Mouse (Mus musculus) limb, embryonic 14.5 days (tissue): ENCODE measurements around the gene Wnt7b. TPM values are rescaled to one million over a fixed set of nuclear protein-coding genes. Genes with fewer than 3 reads are reported as not detected.
A peak's percentile ranks its signal among the peaks of the same experiment; 100 is the strongest.

Experiments used
- ATAC-seq: fragments of 200-750 bp; cut with Nextera tagmentation; 2 replicates; pipeline ENCODE4 v1.8.0; 2017; ENCODE audit warnings: low read depth, moderate number of reproducible peaks, moderate TSS enrichment; ENCODE audit not compliant: low FRiP score
- DNase-seq: peaks from one replicate; pipeline ENCODE4 v3.0.0-alpha.2; 2015; ENCODE audit warnings: low spot score
- H3K27ac ChIP-seq: fragments of 300-500 bp; sonication (generic); replicated peaks from 2 replicates; pipeline ENCODE4 v1.5.1; 2014; ENCODE audit warnings: low read depth, mild to moderate bottlenecking, low read length, moderate library complexity, mixed read lengths
- H3K27me3 ChIP-seq: fragments of 300-500 bp; sonication (generic); 2 replicates; pipeline ENCODE4 v1.6.1; 2014; ENCODE audit warnings: low read length, mixed read lengths; ENCODE audit not compliant: control insufficient read depth, insufficient read depth
- H3K36me3 ChIP-seq: fragments of 300-500 bp; sonication (generic); 2 replicates; pipeline ENCODE4 v1.6.1; 2014; ENCODE audit warnings: mild to moderate bottlenecking, low read length, moderate library complexity, mixed read lengths; ENCODE audit not compliant: control insufficient read depth, insufficient read depth
- H3K4me1 ChIP-seq: fragments of 300-500 bp; sonication (generic); 2 replicates; pipeline ENCODE4 v1.6.1; 2014; ENCODE audit warnings: antibody characterized with exemption, low read length, mixed read lengths; ENCODE audit not compliant: control insufficient read depth, insufficient read depth
- H3K4me2 ChIP-seq: fragments of 300-500 bp; sonication (generic); replicated peaks from 2 replicates; pipeline ENCODE4 v1.6.1; 2014; ENCODE audit warnings: low read depth, mild to moderate bottlenecking, low read length, moderate library complexity; ENCODE audit not compliant: severe bottlenecking
- H3K4me3 ChIP-seq: fragments of 300-500 bp; sonication (generic); replicated peaks from 2 replicates; pipeline ENCODE4 v1.5.1; 2014; ENCODE audit warnings: low read length
- H3K9ac ChIP-seq: fragments of 300-500 bp; sonication (generic); 2 replicates; pipeline ENCODE4 v1.6.1; 2014; ENCODE audit warnings: mild to moderate bottlenecking, low read depth, low read length, moderate library complexity; ENCODE audit not compliant: severe bottlenecking
- H3K9me3 ChIP-seq: fragments of 300-500 bp; sonication (generic); 2 replicates; pipeline ENCODE4 v1.6.1; 2016; ENCODE audit warnings: low read length; ENCODE audit not compliant: control insufficient read depth
- POLR2A ChIP-seq: fragments of 200-500 bp; IDR thresholded peaks from 2 replicates; pipeline ENCODE4 v1.8.0; 2012; ENCODE audit warnings: inconsistent platforms, mild to moderate bottlenecking, moderate library complexity, borderline replicate concordance; ENCODE audit not compliant: insufficient read depth, insufficient read length; ENCODE audit errors: extremely low read depth
- WGBS: fragments of 180-500 bp; shearing (Covaris S2); extraction: QIAGEN DNeasy Blood & Tissue Kit; methylation state at CpG from one replicate; pipeline ENCODE4 v1.1.7; 2014; 5-methylcytosine and 5-hydroxymethylcytosine counted together
- polyA plus RNA-seq, 2 experiments: library from polyadenylated mRNA; depleted of rRNA in 1 of 2; stranded (reverse) in 1 of 2; unstranded in 1 of 2; fragments of >200 nt; fragmentation: Nextera tagmentation in 1 of 2; extraction: Ambion mirVana in 1 of 2; gene quantifications; 2 replicates each; pipeline versions ENCODE4 v1.2.1 to v1.2.3; 2012 to 2014

Wnt7b gene
- polyA plus RNA-seq, 2 experiments = 22.4 to 40.0 TPM

DNA sequence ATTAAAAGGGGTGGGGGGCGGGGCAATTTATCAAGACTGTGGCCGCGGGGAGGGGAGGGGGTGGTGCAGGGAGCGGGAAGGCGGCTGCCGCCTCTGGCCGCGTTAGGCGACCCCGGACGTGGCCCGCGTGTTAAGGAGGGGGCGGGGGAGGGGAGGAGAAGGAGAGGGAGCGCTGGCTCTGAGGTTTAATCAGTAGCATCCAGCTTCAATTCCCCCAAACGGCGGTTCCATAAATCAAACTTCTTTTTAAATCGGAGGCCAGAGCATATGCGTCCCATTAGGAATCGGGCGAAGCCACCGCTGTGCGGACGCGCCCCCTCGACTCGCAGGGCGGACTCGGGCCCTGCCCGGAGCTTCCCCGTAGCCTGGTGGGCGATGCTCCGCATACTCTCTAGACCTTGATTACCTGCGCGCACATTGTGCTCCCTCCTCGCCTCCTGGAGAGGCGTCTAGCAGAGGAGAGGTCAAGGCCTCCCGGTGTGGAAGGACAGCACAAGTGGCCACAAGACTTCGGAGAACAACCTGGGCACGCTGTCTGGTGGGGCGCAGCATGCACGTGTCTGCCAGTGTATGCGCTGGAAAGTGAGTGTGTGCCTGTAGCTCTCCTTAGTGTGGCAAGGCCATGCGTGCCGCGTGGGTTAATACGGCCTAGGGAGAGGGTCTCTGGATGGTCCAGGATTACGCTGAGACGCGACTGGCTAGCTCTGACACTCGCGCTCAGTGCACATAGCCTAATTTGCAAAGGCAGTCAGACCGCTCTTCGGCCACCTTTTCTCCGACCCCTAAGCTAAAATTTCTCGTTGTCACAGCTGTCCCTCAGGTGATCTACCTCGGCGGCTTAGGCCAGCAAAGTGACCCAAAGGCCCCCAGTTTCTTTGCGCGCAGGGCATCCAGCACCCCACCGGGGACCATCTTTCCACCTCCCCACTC lies 5.5 kb downstream of the Wnt7b start:
- Histone ChIP-seq H3K27ac (no peak overlapping the region), H3K9ac (peak overlapping the region; percentile 31; the same call in 1 of the 2 replicates), H3K9me3 (no peaks in the 10 kb centered on the region), H3K27me3 (peaks cover 79% of the 10 kb centered on the region), H3K4me3 (peak overlapping the region; percentile 32), H3K36me3 (no peaks in the 10 kb centered on the region), H3K4me1 (peaks cover 14% of the 10 kb centered on the region), H3K4me2 (peak overlapping the region; percentile 49)
- under 1% methylated on average over 51 of the region's 61 CpGs for WGBS
- no peak for ATAC-seq
- TF ChIP-seq POLR2A = no peak
- no peak for DNase-seq

GRCm38 (mm10) chr15:85576110-85576509 lies 6.2 kb downstream of the Wnt7b start:
- no peaks in the 10 kb centered on the region for H3K36me3 ChIP-seq
- no peak overlapping the region for H3K27ac ChIP-seq
- H3K27me3 ChIP-seq = peaks cover 72% of the 10 kb centered on the region
- DNase-seq (no peak), ATAC-seq (no peak)
- H3K9ac ChIP-seq = no peak overlapping the region; the same call in 1 of the 2 replicates
- H3K4me3 ChIP-seq = peak overlapping the region; percentile 32
- WGBS = 2% methylated on average over 20 of the region's 20 CpGs
- H3K9me3 ChIP-seq = no peaks in the 10 kb centered on the region
- no peak for TF ChIP-seq POLR2A
- H3K4me1 ChIP-seq = peaks cover 14% of the 10 kb centered on the region
- H3K4me2 ChIP-seq = peak overlapping the region; percentile 49

- no peak for TF ChIP-seq POLR2A
- H3K36me3 ChIP-seq = no peaks in the 10 kb centered on the region
- no peak for ATAC-seq
- H3K27ac ChIP-seq = no peak overlapping the region
- H3K9me3 ChIP-seq = no peaks in the 10 kb centered on the region
- no peak overlapping the region for H3K4me3 ChIP-seq
- no peak overlapping the region for H3K9ac ChIP-seq
- H3K4me1 ChIP-seq = 0 out of 2 replicates have a peak, but pooled peaks cover 11% of the 10 kb centered on the region
- no peak overlapping the region for H3K4me2 ChIP-seq
- 97% methylated on average over 8 of the region's 8 CpGs for WGBS
- no peak for DNase-seq
- H3K27me3 ChIP-seq = peaks cover 56% of the 10 kb centered on the region
Measured at GRCm38 (mm10) chr15:85574558-85574957, 7.7 kb downstream of the Wnt7b start.

- H3K36me3 ChIP-seq = no peaks in the 10 kb centered on the region
- DNase-seq = no peak
- TF ChIP-seq POLR2A = no peak
- no peak overlapping the region for H3K4me2 ChIP-seq
- no peak overlapping the region for H3K4me3 ChIP-seq
- H3K9ac ChIP-seq = no peak overlapping the region
- peaks cover 52% of the 10 kb centered on the region for H3K27me3 ChIP-seq
- H3K9me3 ChIP-seq = no peaks in the 10 kb centered on the region
- H3K27ac ChIP-seq = no peak overlapping the region
- H3K4me1 ChIP-seq = 0 out of 2 replicates have a peak, but pooled peaks cover 11% of the 10 kb centered on the region
- ATAC-seq = no peak
- 71% methylated on average over 5 of the region's 5 CpGs for WGBS
Measured at GRCm38 (mm10) chr15:85574086-85574485, 8.2 kb downstream of the Wnt7b start.

GRCm38 (mm10) chr15:85572619-85573254 lies 9.5 kb downstream of the Wnt7b start:
- H3K4me2 ChIP-seq = no peak overlapping the region
- DNase-seq = no peak
- H3K27ac ChIP-seq = no peak overlapping the region
- H3K4me1 ChIP-seq = 0 out of 2 replicates have a peak, but pooled peaks cover 11% of the 10 kb centered on the region
- no peak overlapping the region for H3K9ac ChIP-seq
- no peaks in the 10 kb centered on the region for H3K9me3 ChIP-seq
- no peaks in the 10 kb centered on the region for H3K36me3 ChIP-seq
- 51% methylated on average over 8 of the region's 8 CpGs for WGBS
- ATAC-seq = no peak
- H3K27me3 ChIP-seq = peaks cover 38% of the 10 kb centered on the region
- H3K4me3 ChIP-seq = no peak overlapping the region
- TF ChIP-seq POLR2A = no peak
